Mouse (Mus musculus) hindbrain, embryonic 12.5 days (tissue): Measurements from ENCODE around the gene Csnk2b. TPM values are rescaled to one million over a fixed set of nuclear protein-coding genes. Genes with fewer than 3 reads are reported as not detected.

Experiments used
- ATAC-seq: fragments of 200-750 bp; cut with Nextera tagmentation; 2 replicates; pipeline ENCODE4 v1.8.0; 2017; ENCODE audit warnings: moderate TSS enrichment; ENCODE audit not compliant: low FRiP score
- H3K27ac ChIP-seq: fragments of 300-500 bp; sonication (generic); 2 replicates; pipeline ENCODE4 v1.5.1; 2016; ENCODE audit warnings: mild to moderate bottlenecking
- H3K27me3 ChIP-seq: fragments of 300-500 bp; sonication (generic); 2 replicates; pipeline ENCODE4 v1.6.1; 2016; ENCODE audit warnings: mild to moderate bottlenecking
- H3K36me3 ChIP-seq: fragments of 300-500 bp; sonication (generic); 2 replicates; pipeline ENCODE4 v1.6.1; 2016; ENCODE audit warnings: mild to moderate bottlenecking
- H3K4me1 ChIP-seq: fragments of 300-500 bp; sonication (generic); 2 replicates; pipeline ENCODE4 v1.6.1; 2016
- H3K4me2 ChIP-seq: fragments of 300-500 bp; sonication (generic); replicated peaks from 2 replicates; pipeline ENCODE4 v1.6.1; 2016; ENCODE audit warnings: mild to moderate bottlenecking
- H3K4me3 ChIP-seq: fragments of 300-500 bp; sonication (generic); 2 replicates; pipeline ENCODE4 v1.5.1; 2016; ENCODE audit warnings: mild to moderate bottlenecking
- H3K9ac ChIP-seq: fragments of 300-500 bp; sonication (generic); 2 replicates; pipeline ENCODE4 v1.6.1; 2016; ENCODE audit warnings: mild to moderate bottlenecking, moderate library complexity
- H3K9me3 ChIP-seq: fragments of 300-500 bp; sonication (generic); replicated peaks from 2 replicates; pipeline ENCODE4 v1.6.1; 2016; ENCODE audit warnings: mild to moderate bottlenecking
- WGBS: fragments of 180-500 bp; shearing (Covaris S2); methylation state at CpG from one replicate; pipeline ENCODE4 v1.1.7; 2016; 5-methylcytosine and 5-hydroxymethylcytosine counted together
- polyA plus RNA-seq: library from polyadenylated mRNA; unstranded; fragments of >200 nt; fragmentation: Nextera tagmentation; extraction: Ambion mirVana; gene quantifications from 2 replicates; pipeline ENCODE4 v1.2.1, GENCODE M21; 2016

Gene Csnk2b
- polyA plus RNA-seq, 1 experiment from 2014 or later = 276 TPM

- Histone ChIP-seq H3K36me3 (peaks cover 62% of the 10 kb centered on the region), H3K4me3 (no peak overlapping the region), H3K4me2 (no peak overlapping the region), H3K9me3 (no peaks in the 10 kb centered on the region), H3K9ac (peak overlapping the region; percentile 32; the same call in 1 of the 2 replicates), H3K27ac (no peak overlapping the region), H3K27me3 (no peaks in the 10 kb centered on the region), H3K4me1 (peaks cover 12% of the 10 kb centered on the region)
- ATAC-seq = no peak
- 90% methylated on average over 14 of the region's 14 CpGs for WGBS
Measured at GRCm38 (mm10) chr17:35092403-35093198, 29.3 kb downstream of the Csnk2b start.

DNA sequence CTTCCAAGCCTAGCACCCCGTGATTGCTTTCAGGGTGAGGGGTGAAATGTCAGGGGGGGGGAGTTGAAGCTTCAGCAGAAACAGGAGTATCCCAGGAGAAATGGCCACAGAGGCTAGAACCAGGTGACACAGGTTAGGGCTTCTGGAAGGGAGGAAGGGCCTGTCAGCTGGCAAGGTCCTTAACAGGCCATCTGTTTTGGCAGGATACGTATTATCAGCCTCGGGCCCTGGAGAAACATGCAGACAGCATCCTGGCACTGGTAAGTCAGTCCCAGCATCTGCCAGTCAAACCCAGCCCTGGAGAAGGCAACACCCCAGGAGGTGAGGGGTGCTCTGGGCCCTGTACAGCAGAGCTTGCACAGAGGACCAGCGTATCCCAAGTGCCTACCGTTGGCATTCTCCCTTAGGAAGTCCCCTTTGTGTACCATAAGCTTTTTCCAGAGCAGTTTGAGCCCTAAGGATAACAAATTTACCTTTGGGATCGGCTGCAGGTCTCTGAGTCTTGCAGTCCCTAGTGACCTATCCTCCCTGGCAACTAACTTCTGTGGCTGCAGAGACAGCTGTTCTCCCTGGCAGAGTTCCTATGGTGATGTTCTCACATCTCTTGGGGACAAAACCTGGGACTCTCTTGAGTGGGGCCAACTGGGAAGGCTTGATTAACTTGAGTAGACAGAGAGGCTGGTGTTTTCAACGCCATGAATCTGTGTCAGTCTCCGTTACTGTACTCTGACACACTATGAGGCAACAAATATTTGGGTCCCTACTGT lies 31.5 kb downstream of the Csnk2b start:
- peak overlapping the region; percentile 67 for H3K4me2 ChIP-seq
- H3K27ac ChIP-seq = peak overlapping the region; percentile 97; the same call in 1 of the 2 replicates
- peaks cover 42% of the 10 kb centered on the region for H3K36me3 ChIP-seq
- no peaks in the 10 kb centered on the region for H3K9me3 ChIP-seq
- H3K4me3 ChIP-seq = peak overlapping the region; percentile 67
- 69% methylated on average over 8 of the region's 8 CpGs for WGBS
- peaks cover 12% of the 10 kb centered on the region for H3K4me1 ChIP-seq
- H3K9ac ChIP-seq = peak overlapping the region; percentile 82
- 0 out of 2 replicates have a peak, but pooled peaks cover 5% of the 10 kb centered on the region for H3K27me3 ChIP-seq
- no peak for ATAC-seq

DNA sequence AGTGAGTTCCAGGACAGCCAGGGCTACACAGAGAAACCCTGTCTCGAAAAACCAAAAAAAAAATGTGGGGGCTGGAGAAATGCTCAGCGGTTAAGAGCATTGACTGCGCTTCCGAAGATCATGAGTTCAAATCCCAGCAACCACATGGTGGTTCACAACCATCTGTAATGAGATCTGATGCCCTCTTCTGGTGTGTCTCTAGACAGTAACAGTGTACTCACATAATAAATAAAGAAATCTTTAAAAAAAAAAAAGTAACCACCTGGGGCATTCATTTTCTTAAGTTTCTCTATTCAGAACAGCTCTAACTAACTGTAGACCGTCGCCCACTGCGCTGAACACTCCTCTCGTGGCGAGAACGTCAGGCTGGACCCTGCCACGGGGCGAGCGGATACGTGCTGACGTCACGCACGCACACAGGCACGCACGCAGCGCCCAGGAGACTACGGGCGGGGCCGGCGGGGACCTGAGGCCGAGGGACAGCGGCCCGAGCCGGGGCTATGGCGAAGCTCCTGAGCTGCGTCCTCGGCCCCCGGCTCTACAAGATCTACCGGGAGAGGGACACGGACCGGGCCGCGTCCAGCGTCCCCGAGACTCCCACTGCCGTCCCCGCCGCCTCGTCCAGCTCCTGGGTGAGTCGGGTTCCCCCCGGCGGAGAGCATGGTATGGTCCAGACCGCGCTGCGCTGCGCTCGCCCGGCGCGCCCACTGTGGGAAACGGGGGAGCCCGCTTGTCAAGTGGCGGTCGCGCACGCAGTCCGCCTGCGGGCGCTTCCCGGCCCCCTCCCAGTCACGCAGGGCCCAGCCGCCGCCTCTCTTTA lies 32.8 kb downstream of the Csnk2b start, which contains the start of gene Abhd16a:
Abhd16a (plus strand) TSS at position 439 of the 820 bp plus-strand sequence.
- Histone ChIP-seq H3K9me3 (no peaks in the 10 kb centered on the region), H3K4me3 (peak within 1 kb of the TSS; percentile 67), H3K27ac (peak within 1 kb of the TSS; percentile 97), H3K27me3 (0 out of 2 replicates have a peak, but pooled peaks cover 6% of the 10 kb centered on the region), H3K36me3 (peaks cover 28% of the 10 kb centered on the region), H3K9ac (peak within 1 kb of the TSS; percentile 82), H3K4me2 (peak within 1 kb of the TSS; percentile 67), H3K4me1 (peaks cover 12% of the 10 kb centered on the region)
- peak; percentile 98 for ATAC-seq
- WGBS = 2% methylated on average over 67 of the region's 67 CpGs

DNA sequence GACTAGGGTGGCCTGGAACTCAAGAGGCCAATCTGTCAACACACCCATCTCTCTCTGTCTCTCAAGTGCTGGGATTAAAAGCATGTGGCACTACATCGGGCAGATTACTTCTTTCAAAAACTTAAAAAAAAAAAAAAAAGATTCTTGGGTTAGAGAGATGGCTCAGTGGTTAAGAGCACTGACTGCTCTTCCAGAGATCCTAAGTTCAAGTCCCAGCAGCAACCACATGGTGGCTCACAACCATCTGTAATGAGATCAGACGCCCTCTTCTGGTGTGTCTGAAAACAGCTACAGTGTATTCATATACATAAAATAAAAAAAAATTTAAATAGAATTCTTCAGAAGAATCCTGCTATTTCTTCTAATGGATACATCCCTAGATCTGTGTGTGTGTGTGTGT lies 33.7 kb downstream of the Csnk2b start:
- Histone ChIP-seq H3K4me1 (peaks cover 12% of the 10 kb centered on the region), H3K9ac (no peak overlapping the region), H3K9me3 (no peaks in the 10 kb centered on the region), H3K4me3 (no peak overlapping the region), H3K27ac (no peak overlapping the region), H3K27me3 (0 out of 2 replicates have a peak, but pooled peaks cover 6% of the 10 kb centered on the region), H3K36me3 (peaks cover 21% of the 10 kb centered on the region), H3K4me2 (no peak overlapping the region)
- ATAC-seq = no peak
- WGBS = 43% methylated on average over 2 of the region's 2 CpGs

GRCm38 (mm10) chr17:35085208-35085865 lies 36.5 kb downstream of the Csnk2b start, which contains the start of gene Ly6g6f:
Ly6g6f (minus strand) TSS chr17:35085610.
- Histone ChIP-seq H3K4me1 (peaks cover 6% of the 10 kb centered on the region), H3K9ac (no peak within 1 kb of the TSS)
- ATAC-seq = no peak

GRCm38 (mm10) chr17:35083929-35084497 lies 37.8 kb downstream of the Csnk2b start:
- Histone ChIP-seq H3K9ac (no peak overlapping the region), H3K4me1 (no peaks in the 10 kb centered on the region), H3K9me3 (no peaks in the 10 kb centered on the region), H3K27ac (no peak overlapping the region), H3K27me3 (peaks cover 8% of the 10 kb centered on the region; the same call in 1 of the 2 replicates), H3K36me3 (no peaks in the 10 kb centered on the region), H3K4me2 (no peak overlapping the region), H3K4me3 (no peak overlapping the region)
- WGBS = 78% methylated on average over 3 of the region's 3 CpGs
- ATAC-seq = no peak

More at GRCm38 (mm10) chr17:35085208-35085865, 36.5 kb downstream of the Csnk2b start, which contains the start of gene Ly6g6f:
- H3K36me3 ChIP-seq = no peaks in the 10 kb centered on the region
- H3K27me3 ChIP-seq = 0 out of 2 replicates have a peak, but pooled peaks cover 6% of the 10 kb centered on the region
- 79% methylated on average over 7 of the region's 7 CpGs for WGBS
- no peaks in the 10 kb centered on the region for H3K9me3 ChIP-seq
- no peak within 1 kb of the TSS for H3K27ac ChIP-seq
- H3K4me3 ChIP-seq = no peak within 1 kb of the TSS
- no peak within 1 kb of the TSS for H3K4me2 ChIP-seq

GRCm38 (mm10) chr17:35082841-35083576 lies 38.8 kb downstream of the Csnk2b start:
- H3K27ac ChIP-seq = no peak overlapping the region
- H3K36me3 ChIP-seq = no peaks in the 10 kb centered on the region
- H3K9me3 ChIP-seq = no peaks in the 10 kb centered on the region
- peaks cover 8% of the 10 kb centered on the region; the same call in 1 of the 2 replicates for H3K27me3 ChIP-seq
- no peak for ATAC-seq
- H3K4me2 ChIP-seq = no peak overlapping the region
- H3K4me3 ChIP-seq = no peak overlapping the region
- no peak overlapping the region for H3K9ac ChIP-seq
- peaks cover under 1% of the 10 kb centered on the region; the same call in 1 of the 2 replicates for H3K4me1 ChIP-seq
- 85% methylated on average over 16 of the region's 16 CpGs for WGBS

DNA sequence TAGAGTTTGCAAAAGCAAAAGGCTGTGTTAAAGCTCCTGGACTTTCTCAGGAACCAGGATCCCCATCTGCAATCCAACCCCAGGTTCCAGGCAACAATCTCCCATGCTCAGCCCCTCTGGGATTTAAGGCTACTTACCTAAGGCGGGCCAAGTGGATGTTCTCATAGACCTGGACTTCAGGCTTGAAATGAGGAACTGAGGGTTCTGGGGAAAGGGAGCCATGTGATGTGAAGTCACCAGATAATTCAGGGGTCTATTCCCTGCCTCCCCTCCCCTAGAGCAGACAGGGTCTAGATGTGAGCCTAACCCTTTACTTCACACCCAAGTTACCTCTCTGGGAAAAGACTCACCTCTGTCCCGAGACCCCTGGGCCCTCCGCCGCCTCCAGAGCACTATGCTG lies 41.1 kb downstream of the Csnk2b start:
- no peaks in the 10 kb centered on the region for H3K9me3 ChIP-seq
- no peak overlapping the region for H3K9ac ChIP-seq
- peaks cover 7% of the 10 kb centered on the region; the same call in 1 of the 2 replicates for H3K27me3 ChIP-seq
- H3K36me3 ChIP-seq = no peaks in the 10 kb centered on the region
- H3K27ac ChIP-seq = no peak overlapping the region
- peaks cover 18% of the 10 kb centered on the region for H3K4me1 ChIP-seq
- no peak overlapping the region for H3K4me2 ChIP-seq
- H3K4me3 ChIP-seq = no peak overlapping the region
- ATAC-seq = no peak
- 83% methylated on average over 4 of the region's 4 CpGs for WGBS

DNA sequence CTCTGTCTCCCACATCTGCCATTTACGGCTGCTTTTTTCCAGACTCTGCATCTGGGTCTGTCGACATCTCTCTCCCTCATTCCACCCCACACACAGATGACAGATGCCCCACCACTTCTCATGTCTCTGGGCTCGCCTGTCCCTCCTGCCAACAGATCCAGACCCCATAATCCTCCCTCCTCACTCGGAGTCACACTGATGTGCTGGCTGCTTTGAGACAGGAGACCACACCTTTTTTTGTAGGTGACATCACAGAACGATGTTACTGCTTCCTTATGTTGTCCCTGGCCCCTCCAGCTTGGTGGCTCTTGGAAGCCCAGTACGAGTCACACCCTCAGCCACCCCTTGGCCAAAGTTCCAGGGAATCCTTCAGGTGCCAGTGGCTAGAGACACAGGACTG lies 41.6 kb downstream of the Csnk2b start:
- Histone ChIP-seq H3K9ac (no peak overlapping the region), H3K4me2 (no peak overlapping the region), H3K36me3 (no peaks in the 10 kb centered on the region), H3K27ac (no peak overlapping the region), H3K4me1 (peaks cover 18% of the 10 kb centered on the region), H3K9me3 (no peaks in the 10 kb centered on the region), H3K4me3 (no peak overlapping the region), H3K27me3 (peaks cover 3% of the 10 kb centered on the region; the same call in 1 of the 2 replicates)
- ATAC-seq = no peak
- WGBS = 64% methylated on average over 6 of the region's 6 CpGs

GRCm38 (mm10) chr17:35079778-35080177 lies 42.1 kb downstream of the Csnk2b start:
- Histone ChIP-seq H3K36me3 (no peaks in the 10 kb centered on the region), H3K4me1 (peaks cover 18% of the 10 kb centered on the region), H3K27me3 (peaks cover 2% of the 10 kb centered on the region; the same call in 1 of the 2 replicates), H3K4me2 (no peak overlapping the region), H3K4me3 (no peak overlapping the region), H3K9me3 (no peaks in the 10 kb centered on the region), H3K27ac (no peak overlapping the region), H3K9ac (no peak overlapping the region)
- ATAC-seq = no peak
- WGBS = 70% methylated on average over 9 of the region's 9 CpGs
